Mouse (Mus musculus) MEL (cell line): Measurements from ENCODE around the gene Stac3. TPM values are rescaled to one million over a fixed set of nuclear protein-coding genes. Genes with fewer than 3 reads are reported as not detected.

Experiments used
- DNase-seq: peaks from one replicate; pipeline ENCODE4 v3.0.0; 2011; ENCODE audit warnings: low read depth, low spot score
- H3K27ac ChIP-seq: 2 replicates; pipeline ENCODE4 v1.5.1; 2012; ENCODE audit warnings: low read depth, mild to moderate bottlenecking, control low read depth, low read length, moderate library complexity; ENCODE audit not compliant: control insufficient read depth
- H3K27me3 ChIP-seq, 2 experiments: fragments of 150-350 bp in 1 of 2; sonication (generic) in 1 of 2; 2 replicates each; pipeline ENCODE4 v1.6.1; 2012; ENCODE audit warnings: low read length in 2 of 2, mild to moderate bottlenecking in 2 of 2, improper control_type of control experiment in 1 of 2, moderate library complexity in 1 of 2; ENCODE audit not compliant: insufficient read depth in 2 of 2, control insufficient read depth in 1 of 2
- H3K36me3 ChIP-seq, 2 experiments: 2 replicates each; pipeline ENCODE4 v1.6.1; 2012 to 2014; ENCODE audit warnings: low read length in 2 of 2, improper control_type of control experiment in 1 of 2, inconsistent platforms in 1 of 2, mild to moderate bottlenecking in 1 of 2; ENCODE audit not compliant: insufficient read depth in 2 of 2, control insufficient read depth in 1 of 2
- H3K4me1 ChIP-seq, 2 experiments: fragments of 150-350 bp in 1 of 2; sonication (generic) in 1 of 2; 2 replicates each; pipeline ENCODE4 v1.6.1; 2012; ENCODE audit warnings: low read length in 2 of 2, improper control_type of control experiment in 1 of 2, mild to moderate bottlenecking in 1 of 2; ENCODE audit not compliant: insufficient read depth in 2 of 2, control insufficient read depth in 1 of 2
- H3K4me3 ChIP-seq, 2 experiments: fragments of 150-350 bp in 1 of 2; sonication (generic) in 1 of 2; 2 replicates each; pipeline ENCODE4 v1.5.1; 2012; ENCODE audit warnings: low read depth in 2 of 2, low read length in 2 of 2, mild to moderate bottlenecking in 2 of 2, moderate library complexity in 2 of 2, control low read depth in 1 of 2, improper control_type of control experiment in 1 of 2; ENCODE audit not compliant: control insufficient read depth in 1 of 2, insufficient read depth in 1 of 2
- H3K79me2 ChIP-seq: 2 replicates; pipeline ENCODE4 v1.6.1; 2012; ENCODE audit warnings: mild to moderate bottlenecking, low read length, moderate library complexity; ENCODE audit not compliant: control insufficient read depth, poor library complexity, insufficient read depth
- H3K9ac ChIP-seq: 2 replicates; pipeline ENCODE4 v1.6.1; 2012; ENCODE audit warnings: low read depth, mild to moderate bottlenecking, control low read depth, low read length, moderate library complexity; ENCODE audit not compliant: control insufficient read depth, poor library complexity, severe bottlenecking
- H3K9me3 ChIP-seq: fragments of 150-350 bp; sonication (generic); replicated peaks from 2 replicates; pipeline ENCODE4 v1.6.1; 2012; ENCODE audit warnings: mild to moderate bottlenecking, low read length, improper control_type of control experiment, moderate library complexity; ENCODE audit not compliant: insufficient read depth
- BHLHE40 ChIP-seq: IDR thresholded peaks from 2 replicates; pipeline ENCODE4 v1.6.1; 2012; ENCODE audit warnings: low read depth, mild to moderate bottlenecking, inconsistent platforms, low read length, improper control_type of control experiment, borderline replicate concordance
- CHD2 ChIP-seq: IDR thresholded peaks from 2 replicates; pipeline ENCODE4 v1.6.1; 2011; ENCODE audit warnings: low read length, improper control_type of control experiment
- CTCF ChIP-seq, 3 experiments: IDR thresholded peaks in 2 of 3; conservative IDR thresholded peaks in 1 of 3; 2 replicates each; pipeline ENCODE4 v1.5.1; 2011 to 2012; ENCODE audit warnings: low read length in 3 of 3, low read depth in 2 of 3, mild to moderate bottlenecking in 2 of 3, improper control_type of control experiment in 1 of 3, inconsistent platforms in 1 of 3, mixed read lengths in 1 of 3, moderate library complexity in 1 of 3; ENCODE audit not compliant: control insufficient read depth in 1 of 3, insufficient read depth in 1 of 3, poor library complexity in 1 of 3, severe bottlenecking in 1 of 3
- E2F4 ChIP-seq: IDR thresholded peaks from 2 replicates; pipeline ENCODE4 v1.6.1; 2011; ENCODE audit warnings: low read depth, low read length, improper control_type of control experiment, borderline replicate concordance
- ELF1 ChIP-seq: IDR thresholded peaks from 2 replicates; pipeline ENCODE4 v1.6.1; 2014; ENCODE audit warnings: low read depth, mild to moderate bottlenecking, inconsistent platforms, low read length, improper control_type of control experiment, moderate library complexity
- EP300 ChIP-seq, 2 experiments: IDR thresholded peaks; 2 replicates each; pipeline ENCODE4 v1.6.1; 2011; ENCODE audit warnings: improper control_type of control experiment in 2 of 2, low read length in 2 of 2, low read depth in 1 of 2, mild to moderate bottlenecking in 1 of 2
- ETS1 ChIP-seq: IDR thresholded peaks from 2 replicates; pipeline ENCODE4 v1.6.1; 2012; ENCODE audit warnings: low read depth, mild to moderate bottlenecking, inconsistent platforms, low read length, improper control_type of control experiment, moderate library complexity
- GABPA ChIP-seq: IDR thresholded peaks from 2 replicates; pipeline ENCODE4 v1.6.1; 2012; ENCODE audit warnings: low read depth, mild to moderate bottlenecking, inconsistent platforms, low read length, improper control_type of control experiment, moderate library complexity
- GATA1 ChIP-seq: IDR thresholded peaks from 2 replicates; pipeline ENCODE4 v1.6.1; 2011; ENCODE audit warnings: low read depth, low read length, improper control_type of control experiment
- HCFC1 ChIP-seq: IDR thresholded peaks from 2 replicates; pipeline ENCODE4 v1.6.1; 2012; ENCODE audit warnings: low read depth, mild to moderate bottlenecking, inconsistent platforms, low read length, improper control_type of control experiment, moderate library complexity
- KAT2A ChIP-seq: conservative IDR thresholded peaks from 2 replicates; pipeline ENCODE4 v1.6.1; 2012; ENCODE audit warnings: low read depth, low read length, improper control_type of control experiment, inconsistent platforms
- MAFK ChIP-seq: IDR thresholded peaks from 2 replicates; pipeline ENCODE4 v1.6.1; 2011; ENCODE audit warnings: low read depth, mild to moderate bottlenecking, low read length, improper control_type of control experiment, borderline replicate concordance
- MAZ ChIP-seq: IDR thresholded peaks from 2 replicates; pipeline ENCODE4 v1.6.1; 2012; ENCODE audit warnings: low read depth, mild to moderate bottlenecking, inconsistent platforms, low read length, improper control_type of control experiment
- MEF2A ChIP-seq: IDR thresholded peaks from 2 replicates; pipeline ENCODE4 v1.6.1; 2014; ENCODE audit warnings: low read depth, mild to moderate bottlenecking, inconsistent platforms, low read length, improper control_type of control experiment; ENCODE audit not compliant: poor library complexity, insufficient replicate concordance, severe bottlenecking; ENCODE audit errors: extremely low read depth
- MYC ChIP-seq: IDR thresholded peaks from 2 replicates; pipeline ENCODE4 v1.6.1; 2011; ENCODE audit warnings: low read depth, mild to moderate bottlenecking, low read length, improper control_type of control experiment, moderate library complexity
- NELFE ChIP-seq: IDR thresholded peaks from 2 replicates; pipeline ENCODE4 v1.6.1; 2011; ENCODE audit warnings: low read depth, low read length, improper control_type of control experiment
- NRF1 ChIP-seq: IDR thresholded peaks from 2 replicates; pipeline ENCODE4 v1.6.1; 2014; ENCODE audit warnings: low read depth, mild to moderate bottlenecking, inconsistent platforms, low read length, improper control_type of control experiment, moderate library complexity; ENCODE audit not compliant: poor library complexity, insufficient read depth, severe bottlenecking
- POLR2A ChIP-seq, 2 experiments: IDR thresholded peaks; 2 replicates each; pipeline ENCODE4 v1.6.1; 2011 to 2012; ENCODE audit warnings: low read length in 2 of 2, mild to moderate bottlenecking in 2 of 2, control low read depth in 1 of 2, improper control_type of control experiment in 1 of 2, low read depth in 1 of 2, moderate library complexity in 1 of 2; ENCODE audit not compliant: control insufficient read depth in 1 of 2, insufficient read depth in 1 of 2, poor library complexity in 1 of 2
- RCOR1 ChIP-seq: IDR thresholded peaks from 2 replicates; pipeline ENCODE4 v1.6.1; 2012; ENCODE audit warnings: low read depth, mild to moderate bottlenecking, inconsistent platforms, low read length, improper control_type of control experiment
- SIN3A ChIP-seq: IDR thresholded peaks from 2 replicates; pipeline ENCODE4 v1.6.1; 2012; ENCODE audit warnings: low read length, improper control_type of control experiment, inconsistent platforms
- TCF12 ChIP-seq: IDR thresholded peaks from 2 replicates; pipeline ENCODE4 v1.6.1; 2014; ENCODE audit warnings: low read depth, mild to moderate bottlenecking, inconsistent platforms, low read length, improper control_type of control experiment, moderate library complexity
- USF1 ChIP-seq: IDR thresholded peaks from 2 replicates; pipeline ENCODE4 v1.6.1; 2014; ENCODE audit warnings: low read depth, mild to moderate bottlenecking, inconsistent platforms, low read length, improper control_type of control experiment, moderate library complexity
- ZC3H11A ChIP-seq: IDR thresholded peaks from 2 replicates; pipeline ENCODE4 v1.6.1; 2012; ENCODE audit warnings: low read depth, mild to moderate bottlenecking, inconsistent platforms, low read length, improper control_type of control experiment
- ZKSCAN1 ChIP-seq: IDR thresholded peaks from 2 replicates; pipeline ENCODE4 v1.6.1; 2012; ENCODE audit warnings: low read depth, mild to moderate bottlenecking, inconsistent platforms, low read length, improper control_type of control experiment, moderate library complexity
- ZMIZ1 ChIP-seq: IDR thresholded peaks from 2 replicates; pipeline ENCODE4 v1.6.1; 2012; ENCODE audit warnings: low read depth, mild to moderate bottlenecking, inconsistent platforms, low read length, improper control_type of control experiment, moderate library complexity
- polyA plus RNA-seq, 2 experiments: library from polyadenylated mRNA; stranded (reverse) in 1 of 2; unstranded in 1 of 2; fragments of >175 nt in 1 of 2; fragments of >200 nt in 1 of 2; gene quantifications; 2 replicates each; pipeline versions ENCODE4 v1.2.1 to v1.2.4; 2012; ENCODE audit warnings: low replicate concordance in 2 of 2, low read depth in 1 of 2; ENCODE audit not compliant: insufficient read length in 2 of 2, insufficient read depth in 1 of 2, missing spikeins in 1 of 2
- total RNA-seq: library from RNA; depleted of rRNA; stranded (reverse); fragments of 300-350 nt; gene quantifications from 2 replicates; pipeline ENCODE4 v1.2.3, GENCODE M21; 2012

The Stac3 gene
- total and polyA plus RNA-seq, 3 experiments = 0.25 TPM; not detected in 2

GRCm38 (mm10) chr10:127512813-127513212 is 11.3 kb downstream of the Stac3 start (continued):
- TF ChIP-seq E2F4 = no peak
- no peak for TF ChIP-seq KAT2A
- no peak for TF ChIP-seq ZKSCAN1

- H3K27ac ChIP-seq = peak overlapping the region; percentile 83
- H3K36me3 ChIP-seq = peaks cover 0 to 11% of the 10 kb centered on the region in 2 experiments; a peak in 2 of 4 replicates
- no peaks in the 10 kb centered on the region for H3K27me3 ChIP-seq
- H3K4me3 ChIP-seq = peak overlapping the region; percentile 45 to 56
- H3K9ac ChIP-seq = peak overlapping the region; percentile 65
- H3K79me2 ChIP-seq = no peaks in the 10 kb centered on the region; the same call in 1 of the 2 replicates
- peaks cover 0 to 33% of the 10 kb centered on the region in 2 experiments; a peak in 3 of 4 replicates for H3K4me1 ChIP-seq
- peak; percentile 93 for DNase-seq
- TF ChIP-seq TCF12 (peak; percentile 53), HCFC1 (peak; percentile 71), ETS1 (peak; percentile 45), ZMIZ1 (no peak), POLR2A (IDR thresholded peaks at IDR 0.05; ENCODE audit: control insufficient read depth in 1 of 2, insufficient read depth in 1 of 2, low read depth in 1 of 2, low read length in 2 of 2, poor library complexity in 1 of 2) (peak in 1 of 2 experiments; percentile 23; a peak in 1 of 4 replicates), GATA1 (no peak), NRF1 (0 out of 2 replicates have a peak, but pooled peaks have one; percentile 27), MAZ (peak; percentile 96), EP300 (IDR thresholded peaks at IDR 0.05; ENCODE audit: low read depth in 1 of 2, low read length in 2 of 2) (peak in 1 of 2 experiments; percentile 43; a peak in 2 of 4 replicates), CHD2 (no peak; the same call in 1 of the 2 replicates), MAFK (no peak), MEF2A (no peak), ELF1 (peak; percentile 32; the same call in 1 of the 2 replicates), ZC3H11A (0 out of 2 replicates have a peak, but pooled peaks have one; percentile 17), RCOR1 (0 out of 2 replicates have a peak, but pooled peaks have one; percentile 35), USF1 (0 out of 2 replicates have a peak, but pooled peaks have one; percentile 27), CTCF (IDR thresholded peaks at IDR 0.05 in 2 of 3, conservative IDR thresholded peaks at IDR 0.05 in 1 of 3; ENCODE audit: control insufficient read depth in 1 of 3, insufficient read depth in 1 of 3, low read depth in 2 of 3, low read length in 3 of 3, poor library complexity in 1 of 3, severe bottlenecking in 1 of 3) (peak in 1 of 3 experiments; percentile 9; a peak in 1 of 6 replicates), SIN3A (peak; percentile 54), NELFE (peak; percentile 49; the same call in 1 of the 2 replicates), MYC (no peak), GABPA (no peak), ZKSCAN1 (no peak; the same call in 1 of the 2 replicates), BHLHE40 (peak; percentile 54; the same call in 1 of the 2 replicates)
- TF ChIP-seq, all 39 proteins: peak for 15
- no peaks in the 10 kb centered on the region for H3K9me3 ChIP-seq
Observed at GRCm38 (mm10) chr10:127513501-127514091, 12.1 kb downstream of the Stac3 start.
